Mouse (Mus musculus) thymus, adult 2 months (tissue): Measurements from ENCODE around the gene Cox5b. TPM values are rescaled to one million over a fixed set of nuclear protein-coding genes. Genes with fewer than 3 reads are reported as not detected.
A peak's percentile ranks its signal among the peaks of the same experiment; 100 is the strongest.

Experiments used
- DNase-seq: peaks from one replicate; pipeline ENCODE4 v3.0.0; 2021
- H3K27ac ChIP-seq: fragments of 200-500 bp; 2 replicates; pipeline ENCODE4 v1.5.1; 2012; ENCODE audit warnings: low read length, control low read depth; ENCODE audit not compliant: control insufficient read depth, insufficient read depth
- H3K27me3 ChIP-seq: fragments of 200-500 bp; 2 replicates; pipeline ENCODE4 v1.6.1; 2012; ENCODE audit warnings: mild to moderate bottlenecking, low read length, moderate library complexity, mixed read lengths; ENCODE audit not compliant: control insufficient read depth, insufficient read depth
- H3K36me3 ChIP-seq: fragments of 200-500 bp; 2 replicates; pipeline ENCODE4 v1.6.1; 2012; ENCODE audit warnings: mild to moderate bottlenecking, low read length, moderate library complexity; ENCODE audit not compliant: control insufficient read depth, insufficient read depth
- H3K4me1 ChIP-seq: fragments of 200-500 bp; replicated peaks from 2 replicates; pipeline ENCODE4 v1.6.1; 2012; ENCODE audit warnings: low read length; ENCODE audit not compliant: control insufficient read depth, insufficient read depth
- H3K4me3 ChIP-seq: fragments of 200-500 bp; 2 replicates; pipeline ENCODE4 v1.5.1; 2012; ENCODE audit warnings: mild to moderate bottlenecking, low read length, control low read depth, moderate library complexity; ENCODE audit not compliant: control insufficient read depth, insufficient read depth
- CTCF ChIP-seq: fragments of 200-500 bp; IDR thresholded peaks from 2 replicates; pipeline ENCODE4 v1.5.1; 2012; ENCODE audit warnings: mild to moderate bottlenecking, control low read depth, low read length, moderate library complexity, borderline replicate concordance; ENCODE audit not compliant: control insufficient read depth, poor library complexity, insufficient read depth; ENCODE audit errors: extremely low read depth
- POLR2A ChIP-seq: fragments of 200-500 bp; IDR thresholded peaks from 2 replicates; pipeline ENCODE4 v1.6.1; 2012; ENCODE audit warnings: mild to moderate bottlenecking, low read length, control low read depth, moderate library complexity; ENCODE audit not compliant: control insufficient read depth, poor library complexity, insufficient read depth; ENCODE audit errors: extremely low read depth
- WGBS: fragments of 180-500 bp; shearing (Covaris S2); methylation state at CpG from one replicate; pipeline ENCODE4 v1.1.7; 2018; 5-methylcytosine and 5-hydroxymethylcytosine counted together
- polyA plus RNA-seq: library from polyadenylated mRNA; depleted of rRNA; stranded (reverse); fragments of >200 nt; gene quantifications from 2 replicates; pipeline ENCODE4 v1.2.3, GENCODE M21; 2012; rRNA removed

Cox5b gene
- polyA plus RNA-seq, 1 experiment, result 432 TPM

DNA sequence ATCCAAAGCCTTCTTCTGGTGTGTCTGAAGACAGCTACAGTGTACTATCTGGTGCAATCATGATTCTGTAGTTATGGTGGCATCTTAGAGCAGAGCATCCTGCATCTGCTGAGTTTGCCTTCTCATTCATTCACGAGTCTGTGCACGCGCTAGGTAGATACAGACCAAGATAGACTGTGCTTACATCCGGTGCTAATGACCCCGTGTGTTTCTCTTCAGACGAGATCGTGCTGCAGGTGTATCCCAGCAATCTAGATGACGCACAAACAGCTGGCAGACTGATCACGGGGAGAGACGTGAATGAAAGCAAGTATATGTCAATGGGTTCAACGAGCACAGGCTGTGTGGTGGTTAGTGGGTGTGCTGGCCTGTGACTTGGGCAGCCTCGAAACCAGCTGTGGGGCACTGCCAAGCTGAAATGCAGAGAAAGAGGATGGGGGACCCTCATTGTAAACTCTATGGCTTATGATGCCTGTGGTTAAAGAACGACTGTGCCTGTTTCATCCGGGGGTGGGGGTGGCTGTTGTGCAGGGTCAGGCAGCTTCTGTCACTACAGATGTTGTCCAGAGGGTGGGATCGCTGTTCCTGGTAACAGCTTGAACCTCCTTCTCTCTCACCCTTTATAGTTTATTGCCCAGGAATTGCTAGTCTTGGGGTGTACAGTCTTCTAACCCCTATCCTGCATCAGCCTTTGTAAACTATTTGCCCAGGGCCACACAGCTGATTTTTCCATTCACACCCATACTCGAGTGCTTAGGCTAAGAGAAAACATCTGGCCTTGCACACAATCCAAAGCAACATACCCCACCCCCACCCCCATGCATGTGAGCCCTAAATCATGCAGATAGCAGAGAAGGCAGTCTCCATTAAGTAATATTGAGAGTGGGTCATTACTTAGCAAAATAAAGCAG is 32.2 kb downstream of the Cox5b start:
- 26% methylated on average over 16 of the region's 16 CpGs for WGBS
- H3K27me3 ChIP-seq, result no peaks in the 10 kb centered on the region
- H3K36me3 ChIP-seq, result no peaks in the 10 kb centered on the region
- peak overlapping the region; percentile 45; the same call in 1 of the 2 replicates for H3K27ac ChIP-seq
- peak; percentile 16 for DNase-seq
- H3K4me1 ChIP-seq, result peaks cover 30% of the 10 kb centered on the region
- no peak overlapping the region for H3K4me3 ChIP-seq
- TF ChIP-seq POLR2A, result no peak
- no peak for TF ChIP-seq CTCF

DNA sequence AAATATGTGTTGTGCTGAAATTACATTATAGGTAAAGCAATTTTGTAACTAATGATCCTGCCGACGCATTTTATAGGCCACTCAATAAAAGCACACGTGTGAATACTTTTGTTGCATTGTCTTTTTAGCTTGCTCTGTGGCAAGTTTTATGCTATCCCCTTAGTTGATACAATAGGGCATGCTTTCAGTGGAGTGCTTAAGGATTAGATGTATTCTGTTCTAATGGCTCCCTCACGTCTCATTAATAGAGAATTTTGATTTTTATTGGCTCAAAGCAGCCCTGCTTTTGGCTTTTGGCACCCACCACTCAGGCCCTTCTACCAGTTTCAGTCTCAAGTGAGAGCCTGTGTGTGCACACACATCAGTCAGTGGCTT is 32.8 kb downstream of the Cox5b start:
- H3K27me3 ChIP-seq, result no peaks in the 10 kb centered on the region
- H3K4me1 ChIP-seq, result peaks cover 28% of the 10 kb centered on the region
- 97% methylated on average over 4 of the region's 4 CpGs for WGBS
- H3K4me3 ChIP-seq, result no peak overlapping the region
- no peaks in the 10 kb centered on the region for H3K36me3 ChIP-seq
- no peak for TF ChIP-seq CTCF
- TF ChIP-seq POLR2A, result no peak
- H3K27ac ChIP-seq, result no peak overlapping the region
- no peak for DNase-seq

DNA sequence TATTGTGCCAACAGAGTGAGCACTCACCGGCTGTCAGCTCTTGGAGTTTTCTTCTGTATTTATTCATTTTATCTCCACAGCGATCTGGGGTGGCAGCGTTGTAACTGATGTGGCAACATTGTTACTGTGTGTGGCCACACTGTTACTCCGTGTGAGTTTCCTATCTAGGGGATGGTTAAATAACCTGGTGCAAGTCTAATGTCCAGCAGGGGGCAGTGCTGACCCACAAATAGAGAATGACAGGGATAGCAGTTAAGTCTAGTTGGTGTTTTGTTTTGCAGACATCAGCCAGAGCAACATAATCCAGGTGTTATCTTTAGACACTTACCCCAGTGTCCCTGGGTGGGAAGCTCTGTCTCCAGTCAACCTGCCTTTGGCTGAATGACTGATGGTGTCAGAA is 46.1 kb downstream of the Cox5b start:
- H3K36me3 ChIP-seq, result no peaks in the 10 kb centered on the region
- no peaks in the 10 kb centered on the region for H3K27me3 ChIP-seq
- TF ChIP-seq POLR2A (no peak), CTCF (no peak)
- H3K4me3 ChIP-seq, result no peak overlapping the region
- 1% methylated on average over 4 of the region's 4 CpGs for WGBS
- DNase-seq, result peak; percentile 86
- H3K27ac ChIP-seq, result no peak overlapping the region
- H3K4me1 ChIP-seq, result no peaks in the 10 kb centered on the region

DNA sequence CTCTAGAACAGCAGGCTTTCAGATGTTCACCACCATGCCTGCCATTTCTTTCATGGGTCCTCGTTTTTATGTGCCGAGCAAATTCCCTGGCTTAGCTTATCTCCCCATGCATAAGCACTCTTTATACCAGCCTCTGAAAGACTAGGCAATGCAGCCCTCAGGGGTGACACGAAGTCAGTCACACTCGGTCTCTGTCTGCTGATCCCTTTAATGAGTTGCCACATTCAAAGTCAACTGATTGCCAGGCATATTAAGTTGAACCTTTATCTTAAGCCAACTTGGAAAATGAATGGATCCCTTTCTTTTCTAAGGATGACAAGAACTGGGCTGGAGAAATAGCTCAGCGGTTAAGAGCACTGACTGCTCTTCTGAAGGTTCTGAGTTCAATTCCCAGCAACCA is 48.0 kb downstream of the Cox5b start:
- DNase-seq, result no peak
- no peak overlapping the region for H3K27ac ChIP-seq
- WGBS, result 95% methylated on average over 5 of the region's 5 CpGs
- no peak overlapping the region for H3K4me3 ChIP-seq
- peaks cover 3% of the 10 kb centered on the region for H3K4me1 ChIP-seq
- no peak for TF ChIP-seq CTCF
- TF ChIP-seq POLR2A, result no peak
- no peaks in the 10 kb centered on the region for H3K36me3 ChIP-seq
- no peaks in the 10 kb centered on the region for H3K27me3 ChIP-seq

- Histone ChIP-seq H3K27me3 (no peaks in the 10 kb centered on the region), H3K4me3 (no peak overlapping the region), H3K27ac (no peak overlapping the region), H3K4me1 (peaks cover 5% of the 10 kb centered on the region), H3K36me3 (no peaks in the 10 kb centered on the region)
- TF ChIP-seq CTCF (no peak), POLR2A (no peak)
- 92% methylated on average over 9 of the region's 9 CpGs for WGBS
- DNase-seq, result no peak
Observed at GRCm38 (mm10) chr1:36743046-36743445, 51.8 kb downstream of the Cox5b start.

Other genes starting within 250 kb of the Cox5b start
- gene Lman2l, start 246.2 kb upstream of the Cox5b start, polyA plus RNA-seq, result 62.4 and 65.6 TPM in 2 replicates
- gene Cnnm4, start 219.8 kb upstream of the Cox5b start, polyA plus RNA-seq, result 15.3 and 18.0 TPM in 2 replicates
- 51.2 and 59.9 TPM in 2 replicates for gene Cnnm3, start 179.6 kb upstream of the Cox5b start, polyA plus RNA-seq
- gene Ankrd23, start 154.6 kb upstream of the Cox5b start, polyA plus RNA-seq, result 40.4 and 56.2 TPM in 2 replicates
- gene Gm42417, start 152.0 kb upstream of the Cox5b start, polyA plus RNA-seq, result not detected in 2 replicates
- 48.4 and 51.8 TPM in 2 replicates for gene Ankrd39, start 144.0 kb upstream of the Cox5b start, polyA plus RNA-seq
- 15.5 and 16.8 TPM in 2 replicates for gene Sema4c, start 133.1 kb upstream of the Cox5b start, polyA plus RNA-seq
- gene Fam178b, start 8.3 kb upstream of the Cox5b start, polyA plus RNA-seq, result 1.4 and 1.9 TPM in 2 replicates
- gene 4933424G06Rik, start 18.7 kb downstream of the Cox5b start, polyA plus RNA-seq, result not detected in 2 replicates
- gene Actr1b, start 23.0 kb downstream of the Cox5b start, polyA plus RNA-seq, result 182 and 213 TPM in 2 replicates
- gene Zap70, start 70.3 kb downstream of the Cox5b start, polyA plus RNA-seq, result 270 and 289 TPM in 2 replicates